Mouse (Mus musculus) myocyte (in vitro differentiated cells): ENCODE results near the gene Pcnp. TPM values are rescaled to one million over a fixed set of nuclear protein-coding genes. Genes with fewer than 3 reads are reported as not detected.
"Not testable (repeated sequence)": the region's sequence is repeated elsewhere in the genome, so short reads cannot be mapped to it uniquely, and the experiment has no call there.

Source experiments
- H3K27me3 ChIP-seq: one replicate; pipeline ENCODE4 v1.6.1; 2011; ENCODE audit not compliant: control insufficient read depth, insufficient read depth, insufficient read length
- H3K36me3 ChIP-seq: one replicate; pipeline ENCODE4 v1.6.1; 2011; ENCODE audit not compliant: control insufficient read depth, insufficient read depth
- H3K4me2 ChIP-seq: one replicate; pipeline ENCODE4 v1.6.1; 2011; ENCODE audit warnings: low read depth, control low read depth
- H3K4me3 ChIP-seq: one replicate; pipeline ENCODE4 v1.5.1; 2011; ENCODE audit warnings: mild to moderate bottlenecking, control low read depth, moderate library complexity
- H3K79me2 ChIP-seq: one replicate; pipeline ENCODE4 v1.6.1; 2011; ENCODE audit not compliant: control insufficient read depth, insufficient read depth
- H3ac ChIP-seq: one replicate; pipeline ENCODE4 v1.6.1; 2011; ENCODE audit not compliant: control insufficient read depth, insufficient read length
- CEBPB ChIP-seq: IDR thresholded peaks from 2 replicates; pipeline ENCODE4 v1.6.1; 2011; ENCODE audit warnings: mild to moderate bottlenecking, moderate library complexity; ENCODE audit not compliant: poor library complexity, insufficient read depth, severe bottlenecking
- E2F4 ChIP-seq: IDR thresholded peaks from one replicate; pipeline ENCODE4 v1.6.1; 2011; ENCODE audit warnings: mild to moderate bottlenecking, control low read depth, moderate library complexity; ENCODE audit not compliant: insufficient read depth
- MAX ChIP-seq: IDR thresholded peaks from one replicate; pipeline ENCODE4 v1.6.1; 2011; ENCODE audit warnings: low read depth, mild to moderate bottlenecking, control low read depth
- MYOD1 ChIP-seq, 3 experiments: IDR thresholded peaks; one replicate each; pipeline ENCODE4 v1.6.1; 2011; ENCODE audit warnings: control low read depth in 2 of 3, low read depth in 2 of 3, mild to moderate bottlenecking in 2 of 3, moderate library complexity in 1 of 3; ENCODE audit not compliant: insufficient read length in 2 of 3, control insufficient read depth in 1 of 3
- MYOG ChIP-seq, 3 experiments: IDR thresholded peaks; one replicate each; pipeline ENCODE4 v1.6.1; 2011; ENCODE audit warnings: control low read depth in 2 of 3, low read depth in 2 of 3, mild to moderate bottlenecking in 2 of 3; ENCODE audit not compliant: insufficient read length in 2 of 3, control insufficient read depth in 1 of 3, insufficient read depth in 1 of 3
- POLR2A ChIP-seq: IDR thresholded peaks from one replicate; pipeline ENCODE4 v1.6.1; 2011; ENCODE audit warnings: low read depth, mild to moderate bottlenecking, control low read depth, moderate library complexity; ENCODE audit not compliant: insufficient read length
- POLR2AphosphoS2 ChIP-seq: IDR thresholded peaks from one replicate; pipeline ENCODE4 v1.6.1; 2011; ENCODE audit warnings: low read depth, control low read depth; ENCODE audit not compliant: insufficient read length
- REST ChIP-seq: IDR thresholded peaks from one replicate; pipeline ENCODE4 v1.6.1; 2011; ENCODE audit warnings: mild to moderate bottlenecking, control low read depth, moderate library complexity; ENCODE audit not compliant: insufficient read depth, insufficient read length
- SRF ChIP-seq: IDR thresholded peaks from one replicate; pipeline ENCODE4 v1.6.1; 2011; ENCODE audit warnings: low read depth; ENCODE audit not compliant: control insufficient read depth, insufficient read length
- TCF12 ChIP-seq: IDR thresholded peaks from one replicate; pipeline ENCODE4 v1.6.1; 2011; ENCODE audit warnings: mild to moderate bottlenecking, control low read depth; ENCODE audit not compliant: poor library complexity, insufficient read depth, severe bottlenecking
- TCF3 ChIP-seq: IDR thresholded peaks from one replicate; pipeline ENCODE4 v1.6.1; 2011; ENCODE audit warnings: low read depth, control low read depth; ENCODE audit not compliant: insufficient read length
- USF1 ChIP-seq: IDR thresholded peaks from one replicate; pipeline ENCODE4 v1.6.1; 2011; ENCODE audit warnings: low read depth, mild to moderate bottlenecking, control low read depth, moderate library complexity
- polyA plus RNA-seq: library from polyadenylated mRNA; unstranded; fragments of >200 nt; fragmentation: generic; extraction: Trizol; gene quantifications from one replicate; pipeline ENCODE4 v1.2.1, GENCODE M21; 2012; ENCODE audit warnings: missing spikeins

Gene Pcnp
- polyA plus RNA-seq, 1 experiment: 39.1 TPM

GRCm38 (mm10) chr16:56056944-56057590 lies 27.5 kb upstream of the Pcnp start:
- Histone ChIP-seq H3K4me3 (no peak overlapping the region), H3K27me3 (peaks cover 4% of the 10 kb centered on the region)

GRCm38 (mm10) chr16:56055911-56056310 lies 26.4 kb upstream of the Pcnp start:
- no peak overlapping the region for H3K4me3 ChIP-seq
- H3K36me3 ChIP-seq: no peaks in the 10 kb centered on the region
- H3ac ChIP-seq: no peak overlapping the region
- no peak overlapping the region for H3K4me2 ChIP-seq
- no peaks in the 10 kb centered on the region for H3K79me2 ChIP-seq
- peaks cover 4% of the 10 kb centered on the region for H3K27me3 ChIP-seq
- no peak for TF ChIP-seq POLR2A
- TF ChIP-seq MAX: no peak
- TF ChIP-seq TCF3: no peak
- no peak for TF ChIP-seq SRF
- no peak for TF ChIP-seq USF1
- TF ChIP-seq TCF12: no peak
- no peak for TF ChIP-seq CEBPB
- no peak for TF ChIP-seq MYOD1 (IDR thresholded peaks at IDR 0.05; ENCODE audit: control insufficient read depth in 1 of 3, insufficient read length in 2 of 3, low read depth in 2 of 3)
- no peak for TF ChIP-seq MYOG (IDR thresholded peaks at IDR 0.05; ENCODE audit: control insufficient read depth in 1 of 3, insufficient read depth in 1 of 3, insufficient read length in 2 of 3, low read depth in 2 of 3)
- no peak for TF ChIP-seq POLR2AphosphoS2
- no peak for TF ChIP-seq E2F4
- no peak for TF ChIP-seq REST

More at GRCm38 (mm10) chr16:56056944-56057590, 27.5 kb upstream of the Pcnp start:
- Histone ChIP-seq H3K36me3 (no peaks in the 10 kb centered on the region), H3ac (no peak overlapping the region), H3K4me2 (no peak overlapping the region), H3K79me2 (no peaks in the 10 kb centered on the region)
- TF ChIP-seq CEBPB (no peak), E2F4 (no peak), TCF12 (no peak), USF1 (no peak), SRF (no peak), MAX (no peak), TCF3 (no peak), POLR2AphosphoS2 (no peak), REST (no peak), MYOD1 (IDR thresholded peaks at IDR 0.05; ENCODE audit: control insufficient read depth in 1 of 3, insufficient read length in 2 of 3, low read depth in 2 of 3) (no peak), MYOG (IDR thresholded peaks at IDR 0.05; ENCODE audit: control insufficient read depth in 1 of 3, insufficient read depth in 1 of 3, insufficient read length in 2 of 3, low read depth in 2 of 3) (no peak)

GRCm38 (mm10) chr16:56048038-56048437 lies 18.5 kb upstream of the Pcnp start, which contains the start of gene Senp7:
TSS of gene Senp7 (plus strand) at chr16:56048338.
- H3ac ChIP-seq, H3K4me3 ChIP-seq, H3K4me2 ChIP-seq, H3K36me3 ChIP-seq, H3K27me3 ChIP-seq, H3K79me2 ChIP-seq: not testable (repeated sequence)

- H3K27me3 ChIP-seq: no peaks in the 10 kb centered on the region
- H3ac ChIP-seq: peak overlapping the region; percentile 35
- H3K4me3 ChIP-seq: peak overlapping the region; percentile 96
- H3K79me2 ChIP-seq: peaks cover 38% of the 10 kb centered on the region
- peaks cover 15% of the 10 kb centered on the region for H3K36me3 ChIP-seq
- peak overlapping the region; percentile 70 for H3K4me2 ChIP-seq
- TF ChIP-seq E2F4: no peak
- TF ChIP-seq TCF3: no peak
- TF ChIP-seq CEBPB: no peak
- TF ChIP-seq REST: no peak
- TF ChIP-seq MAX: no peak
- no peak for TF ChIP-seq USF1
- TF ChIP-seq TCF12: no peak
- TF ChIP-seq POLR2AphosphoS2: no peak
- TF ChIP-seq SRF: no peak
- no peak for TF ChIP-seq MYOD1 (IDR thresholded peaks at IDR 0.05; ENCODE audit: control insufficient read depth in 1 of 3, insufficient read length in 2 of 3, low read depth in 2 of 3)
- TF ChIP-seq MYOG (IDR thresholded peaks at IDR 0.05; ENCODE audit: control insufficient read depth in 1 of 3, insufficient read depth in 1 of 3, insufficient read length in 2 of 3, low read depth in 2 of 3): no peak
- no peak for TF ChIP-seq POLR2A
These were observed 8.6 kb upstream of the Pcnp start for GRCm38 (mm10) chr16:56038090-56038489.
